Mouse (Mus musculus): Measurements from ENCODE around the gene Ninj2.

Ninj2 gene

DNA sequence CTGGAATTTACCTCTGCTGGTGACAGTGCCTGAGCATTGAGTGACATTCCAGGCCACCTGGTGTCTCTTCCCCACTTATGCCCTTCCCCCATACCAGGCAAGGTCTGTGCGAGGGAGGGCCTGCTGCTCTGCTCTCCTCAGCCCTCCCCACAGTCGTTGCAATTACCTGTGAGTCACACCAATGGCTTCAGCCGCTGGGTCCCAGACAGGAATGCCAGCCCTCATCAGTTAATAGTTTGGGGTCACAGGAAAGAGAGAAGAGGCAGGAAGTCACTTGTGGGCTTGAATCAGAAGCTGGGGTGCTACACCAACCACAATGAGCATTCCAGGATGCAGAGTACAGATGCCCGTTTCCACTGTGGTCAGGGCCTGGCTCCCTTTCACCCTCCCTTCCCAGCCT lies 41.6 kb downstream of the Ninj2 start:
- no peak for DNase-seq (ENCODE audit: low read depth, low spot score)

GRCm38 (mm10) chr6:120145439-120145838 lies 52.3 kb downstream of the Ninj2 start:
- no peak for DNase-seq (ENCODE audit: low read depth, low spot score)

GRCm38 (mm10) chr6:120146676-120147075 lies 53.5 kb downstream of the Ninj2 start:
- no peak for DNase-seq (ENCODE audit: low read depth, low spot score)

DNA sequence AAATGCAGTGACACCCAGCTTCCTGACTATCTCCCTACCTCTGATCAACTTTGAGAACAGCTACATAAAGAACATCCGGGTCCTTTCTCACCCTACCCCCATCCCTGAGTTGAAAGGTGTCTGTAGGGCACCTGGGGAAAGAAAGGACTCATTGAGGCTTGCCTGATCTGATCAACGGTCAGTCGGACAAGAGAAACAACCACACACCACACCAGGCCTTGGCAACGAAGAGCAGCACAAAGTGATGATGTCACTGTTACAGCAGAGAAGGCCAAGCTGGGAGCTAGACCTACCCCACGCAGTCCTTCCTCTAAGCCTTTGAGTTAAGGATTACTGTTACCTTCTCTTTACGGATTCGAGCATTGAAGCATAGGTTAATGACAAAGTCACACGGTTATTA lies 54.3 kb downstream of the Ninj2 start:
- no peak for DNase-seq (ENCODE audit: low read depth, low spot score)

- DNase-seq (ENCODE audit: low read depth, low spot score): no peak
These were observed 55.7 kb downstream of the Ninj2 start for GRCm38 (mm10) chr6:120148716-120149392.

DNA sequence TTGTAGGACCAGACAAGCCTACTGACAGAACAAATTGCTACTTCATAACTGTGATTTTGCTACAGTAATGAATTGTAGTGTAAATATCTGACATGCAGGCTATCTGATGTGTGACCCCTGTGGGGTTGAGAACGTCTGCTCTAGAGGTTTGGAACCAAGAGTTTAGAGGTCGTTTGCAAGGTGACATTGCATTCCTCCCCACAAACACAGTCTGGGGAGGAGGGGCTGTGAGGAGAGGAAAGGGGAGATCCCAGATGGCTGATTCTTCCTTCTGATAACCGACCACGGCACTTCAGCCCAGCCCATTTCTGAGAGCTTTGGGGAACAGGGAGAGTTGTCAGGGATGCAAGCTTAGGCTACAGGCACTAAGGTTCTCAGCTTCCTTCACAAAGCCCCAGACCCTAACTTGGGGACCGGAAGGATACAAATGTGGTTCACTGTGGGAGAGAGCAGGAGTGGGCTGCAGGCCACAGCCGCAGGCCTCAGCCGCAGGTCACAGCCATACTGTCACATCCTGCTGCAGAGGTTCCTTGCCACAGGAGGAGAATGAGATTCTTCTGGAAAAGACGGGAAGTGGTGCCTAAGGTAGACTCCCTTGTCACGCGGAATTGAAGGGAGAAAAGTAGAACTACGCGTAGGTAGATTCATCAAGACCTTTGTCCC lies 56.4 kb downstream of the Ninj2 start:
- DNase-seq (ENCODE audit: low read depth, low spot score): no peak

DNA sequence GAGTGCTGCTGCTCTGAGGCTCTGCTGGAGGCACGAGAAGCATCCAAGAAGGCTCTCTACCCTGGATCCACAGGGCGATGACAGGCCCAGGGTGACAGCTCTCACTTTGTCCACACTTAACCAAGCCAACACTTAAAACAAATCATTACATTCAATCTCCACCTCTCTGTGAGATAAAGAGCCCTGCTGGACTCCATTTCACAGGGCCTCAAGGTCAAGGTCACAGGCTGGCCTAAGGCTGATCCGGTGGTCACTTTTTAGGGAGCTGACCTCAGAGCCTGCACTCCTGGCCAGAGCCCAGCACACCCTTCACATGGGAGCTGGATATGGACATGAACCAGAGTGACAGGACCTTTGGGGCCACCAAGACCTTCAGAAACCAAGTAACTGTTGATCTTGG lies 57.1 kb downstream of the Ninj2 start:
- DNase-seq (ENCODE audit: low read depth, low spot score): no peak

- DNase-seq (ENCODE audit: low read depth, low spot score): no peak
These were observed 58.5 kb downstream of the Ninj2 start for GRCm38 (mm10) chr6:120151616-120152053.

DNA sequence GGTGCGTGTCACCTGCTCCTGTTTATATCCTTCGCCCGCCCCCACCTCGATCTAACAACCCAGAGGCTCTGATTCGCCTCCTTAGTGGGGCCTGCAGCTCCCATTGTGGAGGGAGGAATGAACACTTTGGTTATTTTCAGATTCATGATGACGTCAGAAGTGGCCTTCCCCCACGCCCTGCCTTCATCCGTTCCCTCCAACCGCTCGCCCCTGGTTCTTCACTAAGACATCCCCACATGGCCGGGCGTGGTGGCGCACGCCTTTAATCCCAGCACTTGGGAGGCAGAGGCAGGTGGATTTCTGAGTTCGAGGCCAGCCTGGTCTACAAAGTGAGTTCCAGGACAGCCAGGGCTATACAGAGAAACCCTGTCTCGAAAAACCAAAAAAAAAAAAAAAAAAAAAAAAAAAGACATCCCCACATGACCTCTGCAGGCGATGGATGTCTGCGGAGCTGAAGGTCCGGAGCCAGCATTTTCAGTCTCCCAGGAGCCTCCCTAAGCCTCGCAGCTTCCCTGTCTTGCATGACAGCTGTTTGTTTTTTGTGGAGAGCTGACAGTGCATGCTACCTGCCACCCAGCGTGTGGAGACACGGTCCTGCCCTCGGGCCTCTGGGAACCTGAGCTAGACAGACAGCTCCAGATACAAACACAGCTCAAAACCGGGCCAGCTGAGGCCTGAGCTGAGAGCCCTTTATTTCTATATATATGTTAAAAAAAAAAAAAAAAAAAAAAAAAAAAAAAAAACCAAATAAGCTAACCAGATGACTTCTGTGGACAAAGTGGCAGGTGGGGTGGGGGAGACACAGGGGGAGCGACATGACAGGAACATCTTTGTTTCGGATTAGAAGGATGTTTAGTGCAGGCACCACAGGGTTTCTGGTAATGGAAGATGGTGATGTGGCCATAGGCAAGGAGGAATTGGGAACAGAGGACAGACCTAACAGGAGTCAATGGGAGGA lies 59.9 kb downstream of the Ninj2 start:
- DNase-seq (ENCODE audit: low read depth, low spot score): no peak

DNA sequence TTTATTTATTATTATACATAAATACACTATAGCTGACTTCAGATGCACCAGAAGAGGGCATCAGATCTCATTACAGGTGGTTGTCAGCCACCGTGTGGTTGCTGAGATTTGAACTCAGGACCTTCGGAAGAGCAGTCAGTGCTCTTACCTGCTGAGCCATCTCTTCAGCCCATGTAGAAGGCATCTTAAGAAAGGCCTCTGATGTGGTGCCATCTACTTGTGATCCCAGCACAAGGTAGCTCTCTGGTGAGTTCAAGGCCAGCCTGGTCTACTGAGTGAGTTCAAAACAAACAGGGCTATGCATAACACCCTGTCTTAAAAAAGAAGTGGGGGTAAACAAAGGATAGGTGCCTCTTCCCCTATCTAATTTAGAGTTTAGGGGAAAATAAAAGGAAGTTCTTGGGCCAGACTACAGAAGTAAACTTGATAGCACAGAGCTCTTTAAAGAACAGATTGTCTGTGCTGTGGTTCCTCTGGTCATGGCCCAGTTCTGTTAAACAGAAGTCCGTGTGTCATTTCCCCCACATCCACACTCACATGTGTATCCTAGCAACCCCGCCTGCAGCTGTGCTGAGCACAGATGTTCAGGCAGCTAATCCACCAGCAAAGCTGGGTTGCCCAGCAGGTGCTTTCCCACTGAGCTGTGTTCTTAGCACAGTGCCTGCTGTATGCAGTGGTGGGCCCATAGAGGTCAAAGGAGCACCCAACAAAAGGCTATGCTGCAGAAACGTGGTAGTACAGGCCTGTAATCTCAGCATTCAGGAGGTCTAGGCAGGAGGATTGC lies 61.6 kb downstream of the Ninj2 start:
- DNase-seq (ENCODE audit: low read depth, low spot score): no peak

DNA sequence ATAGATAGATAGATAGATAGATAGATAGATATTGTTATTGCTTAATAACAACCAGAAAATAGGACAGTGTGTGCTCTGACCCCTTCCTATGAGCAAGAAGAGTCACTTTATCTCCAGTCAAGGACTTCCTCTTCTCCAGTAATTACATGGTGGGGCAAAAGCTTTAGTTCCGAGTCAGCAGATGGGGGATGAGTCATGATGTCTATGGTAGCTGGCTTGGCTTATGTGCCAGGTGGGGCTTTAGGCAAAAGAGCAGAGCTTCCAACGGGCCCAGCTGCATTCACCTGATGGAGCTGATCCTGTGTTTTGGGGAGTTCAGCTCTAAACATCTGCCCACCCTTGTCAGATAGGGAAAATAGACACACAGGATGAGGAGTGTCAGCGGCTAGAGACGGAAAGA lies 62.4 kb downstream of the Ninj2 start:
- no peak for DNase-seq (ENCODE audit: low read depth, low spot score)

DNA sequence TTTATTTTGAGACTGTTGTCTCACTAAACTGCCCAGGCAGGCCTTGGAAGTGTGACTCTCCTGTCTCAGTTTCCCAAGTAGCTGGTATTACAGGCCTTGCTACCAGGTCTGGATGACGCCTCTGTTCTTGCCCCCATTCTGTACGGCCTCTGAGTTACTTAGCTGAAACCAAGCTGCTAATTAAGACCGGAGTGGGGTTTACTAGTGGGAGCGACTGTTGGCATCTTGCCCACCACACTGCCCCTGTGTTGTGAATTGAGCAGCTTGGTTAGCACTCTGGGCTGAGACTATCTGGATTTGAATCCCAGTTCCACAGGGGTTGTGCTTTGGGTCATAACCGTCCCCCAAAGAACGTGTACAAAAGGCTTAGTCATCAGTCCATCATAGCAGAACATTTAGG lies 64.3 kb downstream of the Ninj2 start:
- no peak for DNase-seq (ENCODE audit: low read depth, low spot score)

- DNase-seq (ENCODE audit: low read depth, low spot score): no peak
These were observed 66.2 kb downstream of the Ninj2 start for GRCm38 (mm10) chr6:120159133-120159901.

DNA sequence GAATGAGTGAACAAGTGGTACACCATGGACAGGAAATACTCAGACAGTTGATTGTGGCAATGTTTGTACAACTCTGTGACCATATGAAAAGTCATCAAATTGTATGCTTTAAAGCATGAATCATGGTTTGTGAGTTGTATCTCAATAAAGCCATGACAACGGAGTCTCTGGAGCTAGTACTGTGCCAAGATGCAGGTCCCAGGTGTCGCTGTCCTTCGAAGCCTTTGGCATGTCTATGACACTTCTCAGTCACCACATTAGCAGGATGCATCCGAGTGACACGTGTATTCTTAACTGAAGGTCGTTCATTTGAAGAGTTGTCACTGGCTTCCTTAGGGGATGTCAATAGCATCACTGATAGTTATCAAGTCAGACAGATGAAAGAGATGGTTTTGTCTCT lies 69.8 kb downstream of the Ninj2 start:
- DNase-seq (ENCODE audit: low read depth, low spot score): no peak

- DNase-seq (ENCODE audit: low read depth, low spot score): no peak
These were observed 71.6 kb downstream of the Ninj2 start for GRCm38 (mm10) chr6:120164765-120165164.

DNA sequence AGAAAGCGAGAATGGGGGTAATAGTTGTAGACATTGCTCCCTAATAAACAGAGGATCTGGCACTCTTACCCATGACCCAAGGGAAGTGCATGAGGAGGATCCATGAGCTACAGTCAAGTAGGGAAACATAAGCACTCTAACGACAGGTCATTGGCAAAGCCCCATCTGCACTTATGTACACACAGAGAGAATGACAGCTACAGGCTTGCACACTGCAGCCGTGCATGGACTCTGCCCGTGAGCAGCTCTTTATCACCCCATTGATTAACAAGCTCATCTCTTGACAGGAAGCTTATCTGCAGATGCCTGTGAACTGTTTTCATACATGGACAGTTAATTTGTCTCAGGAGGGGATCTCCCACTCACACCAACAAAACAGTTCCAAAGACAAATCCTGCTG lies 74.4 kb downstream of the Ninj2 start:
- DNase-seq (ENCODE audit: low read depth, low spot score): no peak

- no peak for DNase-seq (ENCODE audit: low read depth, low spot score)
These were observed 79.3 kb downstream of the Ninj2 start for GRCm38 (mm10) chr6:120172294-120173017.

GRCm38 (mm10) chr6:120174028-120174601 lies 81.0 kb downstream of the Ninj2 start:
- DNase-seq (ENCODE audit: low read depth, low spot score): no peak

DNA sequence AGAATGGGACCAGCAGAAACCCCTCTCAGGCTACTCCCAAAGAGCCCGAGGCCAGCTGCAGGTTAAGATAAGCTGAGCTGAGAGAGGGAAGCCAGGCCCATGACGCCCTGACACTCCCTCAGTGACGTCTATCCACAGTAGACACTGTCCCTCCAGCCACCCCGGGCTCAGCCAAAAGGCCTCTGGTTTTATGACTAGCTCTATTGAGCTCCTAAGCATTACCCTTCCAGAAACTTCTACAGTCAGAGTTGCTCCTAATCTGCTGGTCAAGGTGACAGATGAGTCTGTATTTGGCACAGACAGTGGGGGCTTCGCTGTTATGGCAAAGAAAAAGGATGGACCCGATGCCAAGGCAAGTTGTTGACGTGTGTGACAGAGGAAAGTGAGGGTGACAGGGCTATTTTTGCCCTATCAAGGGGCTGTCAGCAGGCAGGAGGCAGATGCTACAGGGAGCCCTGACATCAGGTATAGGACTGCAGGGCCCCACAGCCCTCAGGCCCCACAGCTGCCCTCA lies 81.5 kb downstream of the Ninj2 start:
- no peak for DNase-seq (ENCODE audit: low read depth, low spot score)

- DNase-seq (ENCODE audit: low read depth, low spot score): no peak
These were observed 82.5 kb downstream of the Ninj2 start for GRCm38 (mm10) chr6:120175650-120176049.

Measured in retina, postnatal 7 days (tissue).